In genomic region chr5:134440098-134440497, GRCm38 (mm10) we compare ENCODE assay signal across 8 mouse cellular contexts. TPM values are rescaled to one million over a fixed set of nuclear protein-coding genes. Genes with fewer than 3 reads are reported as not detected.
DNase-seq lines count a peak whose midpoint lies in the region; ATAC-seq and TF ChIP-seq lines count a peak whose summit lies in the region.

No protein-coding gene starts in this region.

- H3K4me3 ChIP-seq in midbrain, embryonic 14.5 days (replicated peaks; ENCODE audit: low read depth, low read length): no peak overlapping the region
- no peak overlapping the region for H3K4me3 ChIP-seq in midbrain, embryonic 15.5 days
- no peak overlapping the region for H3K4me3 ChIP-seq in intestine, embryonic 15.5 days (replicated peaks)
- no peak overlapping the region for H3K4me3 ChIP-seq in stomach, embryonic 15.5 days (replicated peaks)

- H3K4me2 ChIP-seq in midbrain, embryonic 14.5 days (ENCODE audit: low read length): no peak overlapping the region
- no peak overlapping the region for H3K4me2 ChIP-seq in midbrain, embryonic 15.5 days
- no peak overlapping the region for H3K4me2 ChIP-seq in intestine, embryonic 15.5 days (replicated peaks)
- H3K4me2 ChIP-seq in stomach, embryonic 15.5 days: no peak overlapping the region

- 76% methylated on average over 12 of the region's 12 CpGs for WGBS in midbrain, embryonic 14.5 days
- WGBS in midbrain, embryonic 15.5 days: 83% methylated on average over 12 of the region's 12 CpGs
- WGBS in intestine, embryonic 15.5 days: 47% methylated on average over 12 of the region's 12 CpGs
- WGBS in stomach, embryonic 15.5 days: 59% methylated on average over 12 of the region's 12 CpGs

- intact Hi-C loops in left cerebral cortex, postnatal 14 days (cut with DNase I): no loop called here

- peaks cover 6% of the 10 kb centered on the region; the same call in 1 of the 2 replicates for H3K9me3 ChIP-seq in midbrain, embryonic 14.5 days (ENCODE audit: control insufficient read depth, low read length)
- no peaks in the 10 kb centered on the region for H3K9me3 ChIP-seq in midbrain, embryonic 15.5 days
- no peaks in the 10 kb centered on the region for H3K9me3 ChIP-seq in intestine, embryonic 15.5 days
- no peaks in the 10 kb centered on the region for H3K9me3 ChIP-seq in stomach, embryonic 15.5 days

- peaks cover 21% of the 10 kb centered on the region for H3K4me1 ChIP-seq in midbrain, embryonic 14.5 days (ENCODE audit: control insufficient read depth, insufficient read depth, low read length)
- H3K4me1 ChIP-seq in midbrain, embryonic 15.5 days: peaks cover 30% of the 10 kb centered on the region
- peaks cover 49% of the 10 kb centered on the region for H3K4me1 ChIP-seq in intestine, embryonic 15.5 days (replicated peaks)
- H3K4me1 ChIP-seq in stomach, embryonic 15.5 days: peaks cover 44% of the 10 kb centered on the region

- no peak overlapping the region for H3K27ac ChIP-seq in midbrain, embryonic 14.5 days (replicated peaks; ENCODE audit: low read depth, low read length)
- no peak overlapping the region for H3K27ac ChIP-seq in midbrain, embryonic 15.5 days
- H3K27ac ChIP-seq in intestine, embryonic 15.5 days: peak overlapping the region; percentile 42; the same call in 1 of the 2 replicates
- peak overlapping the region; percentile 23; the same call in 1 of the 2 replicates for H3K27ac ChIP-seq in stomach, embryonic 15.5 days

- H3K9ac ChIP-seq in midbrain, embryonic 14.5 days (replicated peaks; ENCODE audit: low read length): no peak overlapping the region
- no peak overlapping the region for H3K9ac ChIP-seq in midbrain, embryonic 15.5 days
- no peak overlapping the region for H3K9ac ChIP-seq in intestine, embryonic 15.5 days
- H3K9ac ChIP-seq in stomach, embryonic 15.5 days: no peak overlapping the region

- no peak for TF ChIP-seq CTCF in brain, embryonic 14.5 days (IDR thresholded peaks at IDR 0.05; ENCODE audit: borderline replicate concordance, extremely low read depth, insufficient read depth, insufficient read length)

- ATAC-seq in midbrain, embryonic 14.5 days (ENCODE audit: low FRiP score, low TSS enrichment): no peak
- ATAC-seq in midbrain, embryonic 15.5 days (replicated peaks): no peak
- ATAC-seq in intestine, embryonic 15.5 days: peak; percentile 40; the same call in 1 of the 2 replicates
- ATAC-seq in stomach, embryonic 15.5 days (ENCODE audit: insufficient read depth, low FRiP score, low read depth): no peak; the same call in 1 of the 2 replicates

- peak; percentile 50 for DNase-seq in midbrain, embryonic 14.5 days
- peak; percentile 43 for DNase-seq in brain, embryonic 14.5 days (ENCODE audit: low read depth)
- no peak for DNase-seq in left cerebral cortex, postnatal 14 days (ENCODE audit: low spot score in 2 of 2)
- DNase-seq in adipocyte (ENCODE audit: low spot score): no peak
- no peak for DNase-seq in thymus, adult 18-20 months

- H3K27me3 ChIP-seq in midbrain, embryonic 14.5 days (ENCODE audit: control insufficient read depth, insufficient read depth, low read length): no peaks in the 10 kb centered on the region
- H3K27me3 ChIP-seq in midbrain, embryonic 15.5 days (replicated peaks): no peaks in the 10 kb centered on the region
- H3K27me3 ChIP-seq in intestine, embryonic 15.5 days (replicated peaks): no peaks in the 10 kb centered on the region
- H3K27me3 ChIP-seq in stomach, embryonic 15.5 days (replicated peaks): no peaks in the 10 kb centered on the region

- H3K36me3 ChIP-seq in midbrain, embryonic 14.5 days (ENCODE audit: control insufficient read depth, insufficient read depth, low read length): peaks cover 3% of the 10 kb centered on the region; the same call in 1 of the 2 replicates
- H3K36me3 ChIP-seq in midbrain, embryonic 15.5 days (replicated peaks): 0 out of 2 replicates have a peak, but pooled peaks cover 4% of the 10 kb centered on the region
- H3K36me3 ChIP-seq in intestine, embryonic 15.5 days: peaks cover 3% of the 10 kb centered on the region; the same call in 1 of the 2 replicates
- peaks cover 11% of the 10 kb centered on the region for H3K36me3 ChIP-seq in stomach, embryonic 15.5 days

- no peak for TF ChIP-seq POLR2A in brain, embryonic 14.5 days (IDR thresholded peaks at IDR 0.05; ENCODE audit: borderline replicate concordance, extremely low read depth, insufficient read depth, insufficient read length, poor library complexity, severe bottlenecking)

RNA-seq across cellular contexts. Expression of gene Gtf2ird1, which starts 16.4 kb away (rescaled TPM):
- 75.1 and 75.5 TPM in 2 replicates for polyA plus RNA-seq in midbrain, embryonic 14.5 days (2014; fragmentation: Nextera tagmentation; extraction: Ambion mirVana)
- polyA plus RNA-seq in midbrain, embryonic 15.5 days (2015; fragmentation: Nextera tagmentation; extraction: Ambion mirVana): 89.0 and 90.2 TPM in 2 replicates
- 78.1 and 80.5 TPM in 2 replicates for polyA plus RNA-seq in brain, embryonic 14.5 days (2012; rRNA removed)
- 81.6 and 84.4 TPM in 2 replicates for polyA plus RNA-seq in intestine, embryonic 15.5 days (2015; fragmentation: Nextera tagmentation; extraction: Ambion mirVana)
- polyA plus RNA-seq in stomach, embryonic 15.5 days (2015; fragmentation: Nextera tagmentation; extraction: Ambion mirVana): 83.6 and 90.8 TPM in 2 replicates
- total RNA-seq in left cerebral cortex, postnatal 14 days (2021): 10 to 100 TPM; 36.4 to 43.8 TPM

Comparison
In these comparisons a context has a peak if more than half of its experiments do, and no peak if none do; other contexts are left out.
1. DNase-seq: peak in midbrain, embryonic 14.5 days (single experiment) and brain, embryonic 14.5 days (single experiment); none in left cerebral cortex, postnatal 14 days (0 of 2), adipocyte (single experiment) and thymus, adult 18-20 months (0 of 2).
2. H3K27ac ChIP-seq: peak in intestine, embryonic 15.5 days (single experiment) and stomach, embryonic 15.5 days (single experiment); none in midbrain, embryonic 14.5 days (single experiment) and midbrain, embryonic 15.5 days (single experiment).